Mouse (Mus musculus) mammary gland, adult 2 months (tissue): ENCODE results near the gene Ndst2. TPM values are rescaled to one million over a fixed set of nuclear protein-coding genes. Genes with fewer than 3 reads are reported as not detected.

ENCODE experiments used
- polyA plus RNA-seq: library from polyadenylated mRNA; depleted of rRNA; stranded (reverse); fragments of >200 nt; gene quantifications from 2 replicates; pipeline ENCODE4 v1.2.3, GENCODE M21; 2012; ENCODE audit warnings: low replicate concordance; rRNA removed

Ndst2 gene
- 47.3 and 61.9 TPM in 2 replicates for polyA plus RNA-seq

GRCm38 (mm10) chr14:20733952-20734774 is at the start of gene Ndst2:
TSS of gene Ndst2 (minus strand) at chr14:20734562.

GRCm38 (mm10) chr14:20707201-20708190 is 26.9 kb downstream of the Ndst2 start, which contains the start of gene Zswim8:
TSS of gene Zswim8 (plus strand) at chr14:20707552.

GRCm38 (mm10) chr14:20702741-20703381 is 31.5 kb downstream of the Ndst2 start, which contains the start of gene Chchd1:
TSS of gene Chchd1 (plus strand) at chr14:20703006.

GRCm38 (mm10) chr14:20694884-20695760 is 39.2 kb downstream of the Ndst2 start, which contains the start of gene Fut11:
TSS of gene Fut11 (plus strand) at chr14:20694968.

GRCm38 (mm10) chr14:20674064-20674833 is 60.1 kb downstream of the Ndst2 start, which contains the start of gene Sec24c:
TSS of gene Sec24c (plus strand) at chr14:20674308.

Other genes with a start within 250 kb of the Ndst2 start
- 0.31 and 1.4 TPM in 2 replicates for gene Mss51, start 237.7 kb downstream of the Ndst2 start, polyA plus RNA-seq
- gene Ppp3cb, start 188.0 kb downstream of the Ndst2 start, polyA plus RNA-seq = 8.3 and 20.8 TPM in 2 replicates
- 3.4 and 7.4 TPM in 2 replicates for gene Usp54, start 93.5 kb downstream of the Ndst2 start, polyA plus RNA-seq
- gene Myoz1, start 78.0 kb downstream of the Ndst2 start, polyA plus RNA-seq = 0.13 and 386 TPM in 2 replicates
- 0.12 and 14.1 TPM in 2 replicates for gene Synpo2l, start 66.2 kb downstream of the Ndst2 start, polyA plus RNA-seq
- 267 and 287 TPM in 2 replicates for gene Sec24c, start 60.3 kb downstream of the Ndst2 start, polyA plus RNA-seq
- 15.7 and 38.8 TPM in 2 replicates for gene Fut11, start 39.6 kb downstream of the Ndst2 start, polyA plus RNA-seq
- 14.6 and 33.2 TPM in 2 replicates for gene Chchd1, start 31.6 kb downstream of the Ndst2 start, polyA plus RNA-seq
- 245 and 268 TPM in 2 replicates for gene Zswim8, start 27.0 kb downstream of the Ndst2 start, polyA plus RNA-seq
- 30.5 and 40.0 TPM in 2 replicates for gene Camk2g, start 59.5 kb upstream of the Ndst2 start, polyA plus RNA-seq
- gene Plau, start 102.1 kb upstream of the Ndst2 start, polyA plus RNA-seq = 12.3 and 25.1 TPM in 2 replicates
- 39.9 and 63.5 TPM in 2 replicates for gene Vcl, start 194.8 kb upstream of the Ndst2 start, polyA plus RNA-seq